Mouse (Mus musculus): ENCODE data around the gene Gbgt1.

The Gbgt1 gene

DNA sequence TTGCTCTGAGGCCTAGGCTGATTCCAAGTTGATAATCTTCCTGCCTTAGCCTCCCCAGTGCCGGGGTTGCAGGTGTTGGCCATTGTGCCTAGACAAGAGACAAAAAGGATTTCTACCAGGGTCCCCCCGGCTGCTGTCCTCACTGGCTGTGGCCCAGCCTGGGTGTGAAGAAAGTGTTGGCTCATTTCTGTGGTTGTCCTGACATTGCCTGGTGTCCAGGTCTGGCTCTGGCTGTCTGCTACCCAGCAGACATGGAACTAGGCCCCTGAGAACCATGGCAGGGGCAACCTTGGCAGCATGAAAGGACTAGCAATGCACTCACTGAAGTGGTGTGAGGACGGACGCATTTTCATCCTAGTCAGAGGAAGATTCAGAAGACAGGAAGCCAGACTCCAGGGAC, 33.2 kb downstream of the Gbgt1 start:
- no peak for DNase-seq (ENCODE audit: low spot score)

DNA sequence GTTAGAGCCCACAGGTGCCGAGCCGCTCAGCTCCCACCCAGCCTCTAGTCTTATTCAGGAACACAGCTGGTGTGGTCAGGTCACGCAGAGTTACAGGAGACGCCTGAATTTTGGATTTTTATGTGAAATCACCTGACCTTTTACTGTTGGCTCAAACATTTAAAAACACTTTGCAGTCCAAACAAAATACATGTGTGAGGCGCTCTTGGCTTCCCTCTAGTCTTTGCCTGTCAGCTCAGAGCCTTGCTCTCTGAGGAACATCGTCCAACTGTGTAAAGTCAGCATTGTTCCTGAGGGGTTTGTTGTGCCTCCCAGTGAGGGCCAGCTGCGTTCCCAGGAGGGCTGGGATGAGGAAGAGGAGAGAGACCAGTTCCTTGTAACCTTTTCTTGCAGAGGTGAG, 33.6 kb downstream of the Gbgt1 start:
- no peak for DNase-seq (ENCODE audit: low spot score)

- DNase-seq (ENCODE audit: low spot score) = peak; percentile 88
These were observed 36.5 kb downstream of the Gbgt1 start for GRCm38 (mm10) chr2:28532938-28533771.

- no peak for DNase-seq (ENCODE audit: low spot score)
These were observed 37.3 kb downstream of the Gbgt1 start for GRCm38 (mm10) chr2:28533901-28534435.

DNA sequence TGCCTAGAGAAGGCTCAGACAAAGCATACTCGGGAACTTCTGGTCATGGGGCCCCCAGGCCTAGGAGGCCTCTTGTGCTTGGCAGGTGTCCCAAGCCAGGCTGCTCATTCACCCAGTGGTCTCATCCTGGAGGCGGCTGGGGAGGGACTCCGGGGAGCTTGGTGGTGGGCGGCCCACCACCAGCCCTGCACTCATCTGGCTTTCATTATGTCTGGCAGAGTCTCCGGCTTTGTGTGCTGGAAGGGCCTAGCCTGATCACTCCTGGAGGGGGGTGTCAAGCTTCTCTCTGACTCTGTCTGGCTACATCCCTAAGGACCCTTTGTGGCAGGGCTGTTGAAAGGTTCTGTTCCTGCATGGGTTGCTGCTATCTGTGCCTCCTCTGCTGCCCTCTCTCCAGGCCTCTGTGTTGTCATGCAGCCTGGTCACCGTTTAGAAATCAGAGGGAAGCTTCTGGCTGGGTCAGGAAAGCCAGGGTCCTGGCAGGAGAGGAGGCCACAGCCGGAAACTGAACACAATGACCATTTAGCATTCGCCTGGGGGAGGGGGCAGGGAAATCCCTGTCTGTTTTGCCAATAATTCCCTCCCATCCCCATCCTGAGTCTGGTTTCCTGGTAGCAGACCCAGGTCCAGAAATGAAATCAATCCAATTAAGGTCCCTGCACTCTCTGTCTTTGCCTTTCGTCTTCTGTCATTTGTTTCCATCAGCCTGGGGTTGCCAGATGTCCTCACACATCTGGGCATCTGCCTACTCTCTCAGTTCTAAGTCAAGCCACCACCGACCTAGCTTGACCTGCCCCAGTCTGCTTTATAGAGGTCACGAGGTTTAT, 38.0 kb downstream of the Gbgt1 start:
- DNase-seq (ENCODE audit: low spot score) = peak; percentile 68

DNA sequence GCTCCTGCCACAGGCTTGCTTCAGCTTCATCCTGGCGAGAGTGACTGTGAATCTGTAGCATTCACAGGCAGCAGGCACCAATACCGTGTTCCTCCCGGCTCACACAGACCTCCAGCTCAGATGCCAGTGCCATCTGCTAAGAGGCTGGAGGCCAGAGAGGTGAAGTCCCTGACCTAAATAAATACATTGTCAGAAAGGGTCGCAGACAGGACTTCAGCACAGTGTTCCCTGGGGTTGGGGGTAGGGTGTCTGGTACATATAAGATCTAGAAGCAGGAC, 38.5 kb downstream of the Gbgt1 start:
- DNase-seq (ENCODE audit: low spot score) = no peak

DNA sequence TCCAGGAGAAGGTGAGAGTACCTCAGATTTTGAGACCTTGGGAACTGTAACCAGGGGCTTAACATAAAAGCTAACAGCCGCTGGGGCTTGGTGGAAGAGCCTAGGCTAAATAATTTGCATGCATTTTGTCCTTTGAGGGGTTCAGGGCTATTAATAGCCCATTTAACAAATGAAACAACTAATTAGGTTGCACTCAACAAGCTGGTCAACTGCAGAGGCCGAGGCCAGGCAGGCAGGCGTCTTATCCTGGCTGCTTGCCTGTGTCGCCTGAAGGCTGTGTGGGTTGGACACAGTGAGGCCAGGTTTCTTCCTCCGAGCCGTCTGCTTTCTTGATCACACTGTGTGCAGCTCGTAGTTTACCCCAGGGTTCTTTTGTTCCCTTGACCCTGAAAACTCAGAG, 39.0 kb downstream of the Gbgt1 start:
- no peak for DNase-seq (ENCODE audit: low spot score)

DNA sequence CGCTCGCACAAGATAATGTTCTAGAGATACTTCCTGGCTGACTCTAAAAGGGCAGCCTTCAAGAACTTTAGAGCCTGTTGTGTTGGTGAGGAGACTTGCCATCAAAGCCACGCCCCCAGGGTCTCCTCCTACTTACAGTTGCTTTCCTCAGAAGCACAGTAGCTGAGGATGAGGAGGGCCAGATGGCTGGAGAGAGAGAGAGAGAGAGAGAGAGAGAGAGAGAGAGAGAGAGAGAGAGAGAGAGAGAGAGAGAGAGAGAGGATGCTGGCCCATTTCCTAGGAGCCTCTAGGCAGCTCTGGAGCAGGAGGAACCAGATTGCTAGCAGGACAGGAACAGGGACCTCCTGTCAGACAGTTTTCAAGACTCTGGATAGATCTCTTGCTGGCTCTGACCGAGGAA, 39.5 kb downstream of the Gbgt1 start:
- no peak for DNase-seq (ENCODE audit: low spot score)

GRCm38 (mm10) chr2:28536766-28537633, 40.3 kb downstream of the Gbgt1 start:
- DNase-seq (ENCODE audit: low spot score) = no peak

DNA sequence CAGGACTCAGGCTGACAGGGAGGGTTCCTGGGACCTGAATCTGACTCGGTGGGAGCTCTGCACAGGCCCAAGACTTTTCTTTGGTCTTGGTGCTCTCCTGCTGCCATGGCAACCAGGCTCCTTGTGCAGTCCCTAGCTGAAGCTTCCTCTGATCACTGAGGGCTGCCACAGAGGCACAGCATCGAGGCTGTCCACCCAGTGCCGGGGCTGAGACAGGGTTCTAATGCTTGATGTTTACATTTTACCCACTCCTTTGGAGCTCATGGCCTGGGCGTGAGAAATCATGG, 40.9 kb downstream of the Gbgt1 start:
- DNase-seq (ENCODE audit: low spot score) = peak; percentile 51

GRCm38 (mm10) chr2:28537995-28538816, 41.5 kb downstream of the Gbgt1 start:
- no peak for DNase-seq (ENCODE audit: low spot score)

DNA sequence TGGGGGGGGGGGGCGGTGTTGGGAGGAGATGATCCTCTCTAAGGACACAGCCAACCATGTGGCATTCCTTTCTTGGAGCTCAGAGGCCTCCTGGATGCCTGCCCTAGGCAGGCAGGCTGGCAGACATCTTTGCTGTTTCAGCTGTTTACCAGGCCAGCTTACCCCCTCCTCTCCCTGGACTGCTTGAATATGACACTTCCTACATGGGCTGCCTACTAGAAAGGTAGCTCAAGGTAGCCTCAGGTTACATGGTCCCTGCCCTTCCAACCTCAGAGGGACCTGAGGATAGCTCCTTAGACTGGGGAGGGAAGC, 42.1 kb downstream of the Gbgt1 start:
- no peak for DNase-seq (ENCODE audit: low spot score)

GRCm38 (mm10) chr2:28539206-28539605, 42.5 kb downstream of the Gbgt1 start:
- DNase-seq (ENCODE audit: low spot score) = peak; percentile 55

DNA sequence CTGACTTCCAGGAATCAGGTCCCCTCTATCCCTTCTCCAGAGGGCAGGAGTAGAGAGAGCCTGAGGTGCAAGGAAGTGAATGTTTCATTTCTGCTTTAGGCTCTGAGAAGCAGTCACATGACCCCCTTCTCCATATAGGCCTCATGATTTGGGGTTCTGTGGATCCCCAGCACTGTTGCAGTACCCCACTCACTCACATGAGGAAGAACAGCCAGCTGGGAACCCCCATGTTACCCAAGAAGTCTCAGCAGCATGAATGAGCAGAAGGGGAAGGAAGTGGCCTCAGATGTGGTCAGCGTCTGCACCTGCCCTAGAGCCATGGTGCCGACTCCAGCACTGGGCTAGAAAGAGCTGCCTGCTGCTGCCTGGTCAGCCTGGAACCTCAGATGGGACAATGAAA, 43.3 kb downstream of the Gbgt1 start:
- no peak for DNase-seq (ENCODE audit: low spot score)

GRCm38 (mm10) chr2:28540587-28541227, 44.0 kb downstream of the Gbgt1 start:
- DNase-seq (ENCODE audit: low spot score) = no peak

- DNase-seq (ENCODE audit: low spot score) = no peak
These were observed 47.2 kb downstream of the Gbgt1 start for GRCm38 (mm10) chr2:28543894-28544293.

- no peak for DNase-seq (ENCODE audit: low spot score)
These were observed 49.3 kb downstream of the Gbgt1 start for GRCm38 (mm10) chr2:28545976-28546375.

GRCm38 (mm10) chr2:28546560-28546959, 49.9 kb downstream of the Gbgt1 start:
- DNase-seq (ENCODE audit: low spot score) = no peak

- peak; percentile 85 for DNase-seq (ENCODE audit: low spot score)
These were observed 50.8 kb downstream of the Gbgt1 start for GRCm38 (mm10) chr2:28547237-28548172.

DNA sequence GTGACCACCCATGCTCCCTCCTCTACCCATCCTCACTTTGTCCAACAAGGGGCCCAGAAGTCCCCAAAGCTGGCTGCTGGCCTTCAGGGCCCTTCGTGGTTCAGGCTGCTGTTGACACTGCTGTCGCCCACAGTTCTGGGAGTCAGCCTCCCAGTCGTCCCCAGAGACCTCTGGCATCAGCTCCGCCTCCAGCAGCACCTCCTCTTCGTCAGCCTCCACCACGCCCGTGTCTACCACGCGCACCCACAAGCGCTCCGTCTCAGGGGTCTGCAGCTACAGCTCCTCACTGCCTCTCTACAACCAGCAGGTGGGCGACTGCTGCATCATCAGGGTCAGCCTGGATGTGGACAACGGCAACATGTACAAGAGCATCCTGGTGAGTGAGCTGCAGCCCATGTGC, 52.5 kb downstream of the Gbgt1 start:
- no peak for DNase-seq (ENCODE audit: low spot score)

All from embryo, embryonic 10 days (tissue).